Mouse (Mus musculus): ENCODE results near the gene Gm11127. TPM values are rescaled to one million over a fixed set of nuclear protein-coding genes. Genes with fewer than 3 reads are reported as not detected.

The Gm11127 gene
- total RNA-seq, 2 experiments from 2014 or later: 2.4 to 2.5 TPM

Other genes with a start within 250 kb of the Gm11127 start
- gene Ier3, start 236.7 kb downstream of the Gm11127 start, total RNA-seq (2021): 10 to 100 TPM in 1 of 2 experiments, 1 to 10 TPM in 1; 7.6 to 19.0 TPM
- gene Flot1, start 235.1 kb downstream of the Gm11127 start, total RNA-seq (2021): 10 to 100 TPM; 54.6 to 70.8 TPM
- 100 to 1,000 TPM; 351 to 404 TPM for gene Tubb5, start 220.1 kb downstream of the Gm11127 start, total RNA-seq (2021)
- 10 to 100 TPM; 21.9 to 27.1 TPM for gene Mdc1, start 216.9 kb downstream of the Gm11127 start, total RNA-seq (2021)
- 10 to 100 TPM; 12.7 to 18.3 TPM for gene Nrm, start 197.1 kb downstream of the Gm11127 start, total RNA-seq (2021)
- gene Ppp1r18, start 192.8 kb downstream of the Gm11127 start, total RNA-seq (2021): 10 to 100 TPM; 35.4 to 35.6 TPM
- gene Dhx16, start 178.6 kb downstream of the Gm11127 start, total RNA-seq (2021): 10 to 100 TPM; 36.8 to 38.0 TPM
- 10 to 100 TPM; 58.0 to 70.5 TPM for gene 2310061I04Rik, start 160.9 kb downstream of the Gm11127 start, total RNA-seq (2021)
- 10 to 100 TPM; 15.9 to 28.7 TPM for gene Atat1, start 148.3 kb downstream of the Gm11127 start, total RNA-seq (2021)
- 100 to 1,000 TPM; 101 to 104 TPM for gene Mrps18b, start 142.0 kb downstream of the Gm11127 start, total RNA-seq (2021)
- 10 to 100 TPM; 78.7 to 83.1 TPM for gene Ppp1r10, start 141.9 kb downstream of the Gm11127 start, total RNA-seq (2021)
- gene Abcf1, start 88.6 kb downstream of the Gm11127 start, total RNA-seq (2021): 10 to 100 TPM; 72.7 to 78.3 TPM
- 10 to 100 TPM; 41.5 to 42.9 TPM for gene Gnl1, start 78.5 kb downstream of the Gm11127 start, total RNA-seq (2021)
- gene Prr3, start 78.1 kb downstream of the Gm11127 start, total RNA-seq (2021): 10 to 100 TPM; 16.7 to 28.8 TPM
- 1 to 10 TPM; 2.9 to 3.9 TPM for gene H2-T24, start 37.8 kb downstream of the Gm11127 start, total RNA-seq (2021)
- 10 to 100 TPM; 55.7 to 82.7 TPM for gene H2-T23, start 25.5 kb downstream of the Gm11127 start, total RNA-seq (2021)
- gene H2-T22, start 15.6 kb downstream of the Gm11127 start, total RNA-seq (2021): 10 to 100 TPM; 23.5 to 25.4 TPM
- gene Gm6034, start 15.4 kb downstream of the Gm11127 start, total RNA-seq (2021): not detected
- gene Gm19684, start 63.3 kb upstream of the Gm11127 start, total RNA-seq (2021): not detected
- gene Gm7030, start 71.1 kb upstream of the Gm11127 start, total RNA-seq (2021): not detected
- under 1 TPM in 1 of 2 experiments, not detected in 1; 0.33 TPM for gene Gm8909, start 110.2 kb upstream of the Gm11127 start, total RNA-seq (2021)
- not detected for gene H2-T3, start 131.9 kb upstream of the Gm11127 start, total RNA-seq (2021)
- gene Rpp21, start 199.7 kb upstream of the Gm11127 start, total RNA-seq (2021): 10 to 100 TPM; 38.3 to 48.1 TPM
- gene Trim39, start 213.9 kb upstream of the Gm11127 start, total RNA-seq (2021): 10 to 100 TPM; 13.8 to 17.8 TPM
- not detected for gene H2-M10.2, start 228.1 kb upstream of the Gm11127 start, total RNA-seq (2021)

Data from adrenal gland, postnatal 10 days (tissue).